Mouse (Mus musculus): ENCODE data around the gene Atp6ap1l. TPM values are rescaled to one million over a fixed set of nuclear protein-coding genes. Genes with fewer than 3 reads are reported as not detected.
"Not testable (repeated sequence)": the region's sequence is repeated elsewhere in the genome, so short reads cannot be mapped to it uniquely, and the experiment has no call there.

Gene Atp6ap1l
- not detected in 2 replicates for polyA plus RNA-seq (2011; ENCODE audit: insufficient read depth, insufficient read length, low replicate concordance, missing spikeins)

DNA sequence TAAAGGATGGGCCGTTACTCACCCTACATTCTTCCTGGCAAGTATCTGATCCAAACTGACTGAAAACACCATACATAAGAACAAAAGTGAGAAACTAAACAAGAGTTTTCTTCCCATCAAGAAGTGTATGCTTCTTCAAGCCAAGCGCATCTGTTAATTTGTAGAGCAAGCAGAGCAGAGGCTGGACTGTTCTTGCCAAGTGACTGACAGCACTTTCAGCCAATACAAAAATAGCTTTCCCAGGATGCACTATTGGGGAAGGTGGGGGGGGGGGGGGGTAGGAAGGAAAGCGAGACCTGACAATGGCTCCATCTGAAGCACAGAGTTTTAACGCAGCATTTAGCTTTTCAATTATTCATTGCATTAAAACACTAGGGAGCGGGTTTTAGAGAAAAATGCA is at the start of gene Atp6ap1l:
TSS of gene Atp6ap1l (minus strand) at position 180 of the 400 bp plus-strand sequence.
- H3K27ac ChIP-seq (ENCODE audit: control insufficient read depth, insufficient read depth, low read depth, low read length, poor library complexity) = no peak within 1 kb of the TSS
- 84% methylated on average over 5 of the region's 5 CpGs for WGBS

DNA sequence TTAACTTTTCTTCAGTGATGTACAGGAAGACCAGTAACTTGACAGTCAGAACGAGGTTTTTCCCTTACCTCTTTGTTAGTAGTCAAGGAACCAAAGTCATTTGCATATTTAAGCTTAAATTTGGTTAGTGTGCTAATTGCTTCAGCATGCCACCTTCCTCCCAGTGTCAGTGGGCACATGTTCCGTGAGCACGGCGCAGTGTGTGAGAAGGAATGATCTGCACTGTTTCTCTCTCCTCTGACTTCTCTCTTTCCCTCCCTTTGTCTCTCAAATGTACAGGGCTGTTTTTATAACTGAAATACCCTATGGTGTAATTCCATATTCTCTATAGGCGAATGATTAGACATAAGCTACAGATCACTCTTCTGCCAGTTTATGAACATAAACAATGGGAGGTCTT is 34.4 kb upstream of the Atp6ap1l start:
- TF ChIP-seq POLR2A (IDR thresholded peaks at IDR 0.05; ENCODE audit: borderline replicate concordance, control insufficient read depth, low read depth, low read length) = no peak
- 0 out of 2 replicates have a peak, but pooled peaks have one; percentile 3 for TF ChIP-seq CTCF (IDR thresholded peaks at IDR 0.05; ENCODE audit: control insufficient read depth, insufficient read depth, low read length)
- Histone ChIP-seq H3K4me1 (ENCODE audit: control insufficient read depth, insufficient read depth, low read length) (no peaks in the 10 kb centered on the region; the same call in 1 of the 2 replicates), H3K27ac (ENCODE audit: control insufficient read depth, insufficient read depth, low read depth, low read length, poor library complexity) (peak overlapping the region; percentile 12; the same call in 1 of the 2 replicates), H3K4me3 (replicated peaks; ENCODE audit: control insufficient read depth, low read depth, low read length) (no peak overlapping the region)
- 72% methylated on average over 5 of the region's 5 CpGs for WGBS

More for the DNA sequence above, at the start of gene Atp6ap1l:
- no peak for TF ChIP-seq CTCF (IDR thresholded peaks at IDR 0.05; ENCODE audit: control insufficient read depth, insufficient read depth, low read length)
- no peak for TF ChIP-seq POLR2A (IDR thresholded peaks at IDR 0.05; ENCODE audit: borderline replicate concordance, control insufficient read depth, low read depth, low read length)
- no peaks in the 10 kb centered on the region for H3K4me1 ChIP-seq (ENCODE audit: control insufficient read depth, insufficient read depth, low read length)
- H3K4me3 ChIP-seq (replicated peaks; ENCODE audit: control insufficient read depth, low read depth, low read length) = no peak within 1 kb of the TSS

DNA sequence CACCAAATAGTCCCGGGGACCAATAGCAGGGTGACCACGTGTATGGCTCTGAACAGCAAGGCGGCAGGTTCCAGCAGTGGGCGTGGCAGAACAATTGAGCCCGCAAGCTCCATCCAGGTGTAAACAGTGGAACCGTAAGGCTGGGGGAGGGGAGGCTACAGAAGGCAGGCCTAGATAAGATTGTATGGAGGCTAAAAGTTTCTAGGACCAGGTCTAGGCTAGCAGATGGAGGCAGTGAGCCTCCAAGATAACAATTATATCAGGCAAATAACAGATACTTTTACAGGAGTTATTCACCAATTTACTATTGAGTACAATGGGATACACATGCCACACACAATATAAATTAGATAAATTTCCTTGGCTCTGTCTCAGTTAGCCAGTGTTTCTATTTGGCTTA is 34.0 kb upstream of the Atp6ap1l start:
- 59% methylated on average over 6 of the region's 6 CpGs for WGBS
- Histone ChIP-seq H3K27ac (ENCODE audit: control insufficient read depth, insufficient read depth, low read depth, low read length, poor library complexity) (no peak overlapping the region), H3K4me3 (replicated peaks; ENCODE audit: control insufficient read depth, low read depth, low read length) (no peak overlapping the region), H3K4me1 (ENCODE audit: control insufficient read depth, insufficient read depth, low read length) (no peaks in the 10 kb centered on the region; the same call in 1 of the 2 replicates)
- TF ChIP-seq POLR2A (IDR thresholded peaks at IDR 0.05; ENCODE audit: borderline replicate concordance, control insufficient read depth, low read depth, low read length) = no peak
- TF ChIP-seq CTCF (IDR thresholded peaks at IDR 0.05; ENCODE audit: control insufficient read depth, insufficient read depth, low read length) = no peak

GRCm38 (mm10) chr13:90935852-90936251 is 30.7 kb upstream of the Atp6ap1l start:
- no peak overlapping the region for H3K27ac ChIP-seq (ENCODE audit: control insufficient read depth, insufficient read depth, low read depth, low read length, poor library complexity)
- TF ChIP-seq POLR2A (IDR thresholded peaks at IDR 0.05; ENCODE audit: borderline replicate concordance, control insufficient read depth, low read depth, low read length) = no peak
- TF ChIP-seq CTCF (IDR thresholded peaks at IDR 0.05; ENCODE audit: control insufficient read depth, insufficient read depth, low read length) = no peak
- 80% methylated on average over 7 of the region's 7 CpGs for WGBS
- H3K4me1 ChIP-seq (ENCODE audit: control insufficient read depth, insufficient read depth, low read length) = no peaks in the 10 kb centered on the region; the same call in 1 of the 2 replicates
- H3K4me3 ChIP-seq (replicated peaks; ENCODE audit: control insufficient read depth, low read depth, low read length) = no peak overlapping the region

DNA sequence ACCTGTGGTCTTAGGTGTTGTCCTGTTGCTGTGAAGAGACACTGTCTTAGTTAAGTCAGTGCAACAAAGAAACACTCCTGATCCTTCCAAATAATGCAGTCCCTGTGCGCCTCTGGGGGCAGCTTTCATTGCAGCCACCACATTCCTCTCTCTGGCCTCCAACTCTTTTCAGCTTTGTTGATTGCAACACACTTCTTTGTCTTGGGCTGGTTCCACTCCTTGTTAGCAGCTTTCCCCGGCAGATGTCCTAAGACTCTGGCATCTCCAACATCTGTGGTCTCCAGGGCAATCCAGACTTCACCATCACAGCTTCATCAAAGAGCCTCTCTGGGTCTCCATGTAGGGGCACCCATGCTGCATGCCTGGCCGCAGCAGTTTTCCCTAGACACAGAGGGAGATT is 28.1 kb upstream of the Atp6ap1l start:
- TF ChIP-seq CTCF (IDR thresholded peaks at IDR 0.05; ENCODE audit: control insufficient read depth, insufficient read depth, low read length) = no peak
- no peak for TF ChIP-seq POLR2A (IDR thresholded peaks at IDR 0.05; ENCODE audit: borderline replicate concordance, control insufficient read depth, low read depth, low read length)
- 77% methylated on average over 3 of the region's 3 CpGs for WGBS

DNA sequence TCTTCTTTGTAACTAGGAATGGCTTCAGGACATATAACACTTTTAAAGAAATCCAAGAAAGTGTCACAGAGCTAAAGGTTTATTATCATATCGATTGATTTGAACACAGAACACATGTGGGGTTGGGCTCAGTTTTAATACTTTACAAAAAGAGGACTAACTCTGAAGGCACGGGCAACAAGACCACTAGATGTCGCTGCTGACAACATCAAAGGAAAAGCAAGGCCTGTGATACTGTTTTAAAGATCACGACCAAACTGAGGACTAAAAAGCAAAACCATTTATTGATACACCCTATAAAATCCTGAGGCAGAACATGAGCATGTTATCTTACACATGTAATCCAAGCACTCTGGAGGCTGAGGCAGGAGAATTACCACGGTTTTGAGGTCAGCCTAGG is 24.7 kb upstream of the Atp6ap1l start:
- Histone ChIP-seq H3K27ac (ENCODE audit: control insufficient read depth, insufficient read depth, low read depth, low read length, poor library complexity) (no peak overlapping the region), H3K4me1 (ENCODE audit: control insufficient read depth, insufficient read depth, low read length) (no peaks in the 10 kb centered on the region; the same call in 1 of the 2 replicates), H3K4me3 (replicated peaks; ENCODE audit: control insufficient read depth, low read depth, low read length) (no peak overlapping the region)
- TF ChIP-seq POLR2A (IDR thresholded peaks at IDR 0.05; ENCODE audit: borderline replicate concordance, control insufficient read depth, low read depth, low read length) (no peak), CTCF (IDR thresholded peaks at IDR 0.05; ENCODE audit: control insufficient read depth, insufficient read depth, low read length) (no peak; the same call in 1 of the 2 replicates)
- 18% methylated on average over 5 of the region's 5 CpGs for WGBS

More for the DNA sequence above, 28.1 kb upstream of the Atp6ap1l start:
- Histone ChIP-seq H3K27ac (ENCODE audit: control insufficient read depth, insufficient read depth, low read depth, low read length, poor library complexity) (no peak overlapping the region), H3K4me3 (replicated peaks; ENCODE audit: control insufficient read depth, low read depth, low read length) (no peak overlapping the region), H3K4me1 (ENCODE audit: control insufficient read depth, insufficient read depth, low read length) (no peaks in the 10 kb centered on the region)

GRCm38 (mm10) chr13:90928266-90928665 is 23.1 kb upstream of the Atp6ap1l start:
- not testable (repeated sequence) for H3K4me3 ChIP-seq (replicated peaks; ENCODE audit: control insufficient read depth, low read depth, low read length); H3K27ac ChIP-seq (ENCODE audit: control insufficient read depth, insufficient read depth, low read depth, low read length, poor library complexity); H3K4me1 ChIP-seq (ENCODE audit: control insufficient read depth, insufficient read depth, low read length)
- WGBS = 66% methylated on average over 10 of the region's 10 CpGs

DNA sequence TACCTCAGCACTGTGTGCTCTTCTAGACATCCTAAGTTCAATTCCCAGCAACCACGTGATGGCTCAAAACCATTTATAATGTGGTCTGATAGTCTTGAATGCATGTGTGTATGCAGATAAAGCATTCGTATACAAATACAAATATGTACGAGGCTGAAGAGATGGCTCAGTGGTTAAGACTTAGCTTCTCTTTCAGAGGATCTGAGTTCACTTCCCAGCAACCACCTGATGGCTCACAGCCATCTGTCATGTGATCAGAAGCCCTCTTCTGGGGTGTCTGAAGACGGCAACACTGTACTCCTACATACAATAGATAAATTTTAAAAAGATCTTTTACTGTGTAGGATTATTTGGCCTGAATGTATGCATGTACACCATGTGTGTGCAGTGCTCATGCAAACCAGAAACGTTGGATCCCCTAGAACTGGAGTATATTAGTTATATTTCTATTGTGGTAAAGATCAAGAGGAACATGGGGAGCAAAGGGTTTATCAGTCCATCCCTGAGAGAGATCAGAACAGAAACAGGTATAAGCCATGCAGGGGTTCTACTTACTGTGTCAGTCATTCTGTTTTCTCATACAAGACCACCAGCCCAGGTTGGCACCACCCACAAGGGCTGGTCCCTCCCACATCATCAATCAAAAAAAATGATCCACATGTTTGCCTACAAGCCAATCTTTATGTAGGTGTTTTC is 21.9 kb upstream of the Atp6ap1l start:
- 51% methylated on average over 5 of the region's 5 CpGs for WGBS
- no peak for TF ChIP-seq CTCF (IDR thresholded peaks at IDR 0.05; ENCODE audit: control insufficient read depth, insufficient read depth, low read length)
- TF ChIP-seq POLR2A (IDR thresholded peaks at IDR 0.05; ENCODE audit: borderline replicate concordance, control insufficient read depth, low read depth, low read length) = no peak
- H3K4me3 ChIP-seq (replicated peaks; ENCODE audit: control insufficient read depth, low read depth, low read length) = no peak overlapping the region
- no peaks in the 10 kb centered on the region; the same call in 1 of the 2 replicates for H3K4me1 ChIP-seq (ENCODE audit: control insufficient read depth, insufficient read depth, low read length)
- H3K27ac ChIP-seq (ENCODE audit: control insufficient read depth, insufficient read depth, low read depth, low read length, poor library complexity) = no peak overlapping the region

Measured in bone marrow, adult 2 months (tissue).